Mouse (Mus musculus) stomach, embryonic 16.5 days (tissue): ENCODE measurements around the gene Gm28635. TPM values are rescaled to one million over a fixed set of nuclear protein-coding genes. Genes with fewer than 3 reads are reported as not detected.

Experiments
- ATAC-seq: fragments of 200-750 bp; cut with Nextera tagmentation; 2 replicates; pipeline ENCODE4 v1.8.0; 2017; ENCODE audit warnings: moderate number of reproducible peaks, moderate TSS enrichment; ENCODE audit not compliant: insufficient read depth, low FRiP score
- H3K27ac ChIP-seq: fragments of 300-500 bp; sonication (generic); 2 replicates; pipeline ENCODE4 v1.5.1; 2014; ENCODE audit warnings: low read length
- H3K27me3 ChIP-seq: fragments of 300-500 bp; sonication (generic); 2 replicates; pipeline ENCODE4 v1.6.1; 2014; ENCODE audit warnings: low read length, control low read depth, mixed read lengths; ENCODE audit not compliant: control insufficient read depth, insufficient read depth
- H3K36me3 ChIP-seq: fragments of 300-500 bp; sonication (generic); 2 replicates; pipeline ENCODE4 v1.6.1; 2014; ENCODE audit warnings: low read length; ENCODE audit not compliant: control insufficient read depth, insufficient read depth
- H3K4me1 ChIP-seq: fragments of 300-500 bp; sonication (generic); 2 replicates; pipeline ENCODE4 v1.6.1; 2014; ENCODE audit warnings: low read length, control low read depth, mixed read lengths; ENCODE audit not compliant: control insufficient read depth, insufficient read depth
- H3K4me2 ChIP-seq: fragments of 300-500 bp; sonication (generic); 2 replicates; pipeline ENCODE4 v1.6.1; 2014; ENCODE audit warnings: low read depth, low read length, mixed read lengths
- H3K4me3 ChIP-seq: fragments of 300-500 bp; sonication (generic); replicated peaks from 2 replicates; pipeline ENCODE4 v1.5.1; 2014; ENCODE audit warnings: mild to moderate bottlenecking, low read length
- H3K9ac ChIP-seq: fragments of 300-500 bp; sonication (generic); 2 replicates; pipeline ENCODE4 v1.6.1; 2014; ENCODE audit warnings: low read length
- H3K9me3 ChIP-seq: fragments of 300-500 bp; sonication (generic); replicated peaks from 2 replicates; pipeline ENCODE4 v1.6.1; 2016; ENCODE audit warnings: low read length, control low read depth; ENCODE audit not compliant: control insufficient read depth
- WGBS: fragments of 180-500 bp; shearing (Covaris S2); extraction: QIAGEN DNeasy Blood & Tissue Kit; methylation state at CpG from one replicate; pipeline ENCODE4 v1.1.7; 2014; 5-methylcytosine and 5-hydroxymethylcytosine counted together
- polyA plus RNA-seq: library from polyadenylated mRNA; unstranded; fragments of >200 nt; fragmentation: Nextera tagmentation; extraction: Ambion mirVana; gene quantifications from 2 replicates; pipeline ENCODE4 v1.2.1, GENCODE M21; 2015

The Gm28635 gene
- polyA plus RNA-seq = not detected in 2 replicates

DNA sequence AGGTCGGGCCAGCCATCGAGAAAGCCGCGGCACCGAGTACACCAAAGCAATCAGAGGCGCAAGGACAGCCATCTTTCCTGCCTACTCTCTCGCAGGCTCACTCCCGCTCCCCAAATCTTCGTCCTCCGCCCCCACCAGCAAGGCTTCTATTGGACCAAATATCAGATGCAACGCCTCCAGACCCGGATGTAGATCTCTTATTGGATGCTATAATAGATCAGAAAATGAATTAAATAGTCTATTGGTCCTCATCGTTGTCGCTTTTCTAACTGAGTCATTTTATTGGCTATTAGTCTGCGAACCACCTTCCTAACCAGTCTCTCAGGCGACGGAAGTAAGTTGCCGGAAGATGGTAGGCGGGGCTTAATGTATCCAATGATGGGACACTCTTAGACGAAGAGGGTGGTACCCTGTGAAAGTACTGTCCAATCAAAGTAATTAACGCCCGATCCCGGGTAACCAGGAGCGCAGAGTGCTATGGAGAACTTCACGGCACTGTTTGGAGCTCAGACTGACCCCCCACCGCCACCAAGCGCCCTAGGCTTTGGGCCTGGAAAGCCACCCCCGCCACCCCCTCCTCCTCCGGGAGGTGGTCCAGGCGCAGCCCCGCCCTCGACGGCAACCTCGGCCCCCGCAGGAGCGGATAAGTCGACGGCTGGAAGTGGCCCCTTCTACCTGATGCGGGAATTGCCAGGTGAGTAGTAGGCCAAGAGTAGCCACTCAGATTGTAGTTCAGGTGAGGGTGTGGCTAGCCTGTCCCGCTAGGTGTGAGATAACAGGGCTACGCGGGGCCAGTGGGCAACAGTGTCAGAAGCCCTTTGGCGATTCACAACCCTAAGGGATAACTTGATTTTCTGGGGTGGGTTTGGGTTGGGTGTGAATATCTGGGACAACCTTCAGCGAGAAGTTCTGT is at the start of gene Gm28635, which contains the start of gene Med19:
Gene Gm28635 (minus strand): TSS at position 74 of the 913 bp plus-strand sequence.
Gene Med19 (plus strand): TSS at position 435 of the 913 bp plus-strand sequence.
- Histone ChIP-seq H3K9ac (peak within 1 kb of the TSS; percentile 95), H3K4me1 (peaks cover 14% of the 10 kb centered on the region), H3K27me3 (no peaks in the 10 kb centered on the region), H3K27ac (peak within 1 kb of the TSS; percentile 82), H3K9me3 (no peaks in the 10 kb centered on the region), H3K4me3 (peak within 1 kb of the TSS; percentile 100), H3K4me2 (peak within 1 kb of the TSS; percentile 95), H3K36me3 (peaks cover 6% of the 10 kb centered on the region; the same call in 1 of the 2 replicates)
- WGBS = under 1% methylated on average over 44 of the region's 44 CpGs
- peak; percentile 100 for ATAC-seq

DNA sequence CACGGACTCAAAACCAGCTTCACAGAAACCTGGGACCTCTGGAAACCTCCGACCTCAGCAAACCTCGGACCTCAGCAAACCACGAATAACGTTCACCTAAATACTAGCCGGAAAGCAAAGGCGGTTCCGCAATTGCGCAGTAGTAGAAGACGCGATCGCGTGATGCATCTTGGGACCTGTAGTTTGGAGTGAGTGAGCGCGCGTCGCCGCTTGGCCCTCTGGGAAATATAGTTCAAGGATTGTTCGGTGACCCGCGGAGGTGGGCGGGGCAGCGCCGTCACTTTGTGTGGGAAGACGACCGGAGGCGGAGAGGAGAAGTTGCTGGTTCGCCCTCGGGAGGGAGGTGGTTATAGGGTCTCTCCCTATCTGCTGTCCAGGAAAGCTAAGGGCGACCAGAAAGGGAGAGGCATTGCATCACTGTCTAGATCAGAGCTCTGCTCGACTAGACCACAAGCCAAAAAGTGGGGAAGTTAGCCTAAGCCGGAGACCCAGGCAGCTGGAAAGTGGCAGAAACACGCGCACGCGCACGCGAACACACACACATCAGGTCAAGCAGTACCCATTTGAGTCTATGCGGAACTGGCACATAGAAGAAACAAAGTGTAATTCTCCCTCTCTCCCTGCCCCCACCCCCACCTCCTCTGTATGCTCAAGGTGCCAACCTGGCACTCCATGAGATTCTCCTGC is 49.5 kb upstream of the Gm28635 start, which contains the start of gene Clp1:
Gene Clp1 (minus strand): TSS at position 179 of the 687 bp plus-strand sequence.
- H3K27me3 ChIP-seq = no peaks in the 10 kb centered on the region
- peak within 1 kb of the TSS; percentile 78 for H3K4me3 ChIP-seq
- under 1% methylated on average over 39 of the region's 39 CpGs for WGBS
- no peaks in the 10 kb centered on the region for H3K9me3 ChIP-seq
- peak within 1 kb of the TSS; percentile 93 for H3K4me2 ChIP-seq
- H3K36me3 ChIP-seq = 0 out of 2 replicates have a peak, but pooled peaks cover 9% of the 10 kb centered on the region
- peak; percentile 99 for ATAC-seq
- H3K27ac ChIP-seq = peak within 1 kb of the TSS; percentile 94
- peak within 1 kb of the TSS; percentile 78 for H3K9ac ChIP-seq
- H3K4me1 ChIP-seq = peaks cover 10% of the 10 kb centered on the region

DNA sequence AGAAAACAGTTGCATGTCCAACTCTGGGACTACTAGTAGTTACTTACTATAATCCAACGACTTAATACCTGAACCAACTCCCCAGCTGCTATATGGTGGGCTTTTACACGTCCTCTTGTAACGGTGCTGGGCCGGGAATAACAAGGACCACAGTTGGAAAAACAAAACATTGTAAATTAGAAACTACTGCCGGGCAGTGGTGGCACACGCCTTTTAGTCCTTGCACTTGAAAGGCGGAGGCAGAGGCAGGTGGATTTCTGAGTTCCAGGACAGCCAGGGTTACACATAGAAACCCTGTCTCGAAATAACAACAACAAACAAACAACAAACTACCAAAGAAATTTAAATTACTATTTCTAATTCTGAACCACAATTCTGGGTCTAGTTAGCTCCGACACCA is 48.9 kb upstream of the Gm28635 start:
- H3K4me1 ChIP-seq = peaks cover 10% of the 10 kb centered on the region
- 0 out of 2 replicates have a peak, but pooled peaks cover 9% of the 10 kb centered on the region for H3K36me3 ChIP-seq
- peak overlapping the region; percentile 78 for H3K4me3 ChIP-seq
- H3K9ac ChIP-seq = peak overlapping the region; percentile 77
- no peaks in the 10 kb centered on the region for H3K27me3 ChIP-seq
- 2% methylated on average over 9 of the region's 9 CpGs for WGBS
- no peak for ATAC-seq
- 0 out of 2 replicates have a peak overlapping the region, but pooled peaks have one; percentile 13 for H3K27ac ChIP-seq
- H3K9me3 ChIP-seq = no peaks in the 10 kb centered on the region
- H3K4me2 ChIP-seq = peak overlapping the region; percentile 93

DNA sequence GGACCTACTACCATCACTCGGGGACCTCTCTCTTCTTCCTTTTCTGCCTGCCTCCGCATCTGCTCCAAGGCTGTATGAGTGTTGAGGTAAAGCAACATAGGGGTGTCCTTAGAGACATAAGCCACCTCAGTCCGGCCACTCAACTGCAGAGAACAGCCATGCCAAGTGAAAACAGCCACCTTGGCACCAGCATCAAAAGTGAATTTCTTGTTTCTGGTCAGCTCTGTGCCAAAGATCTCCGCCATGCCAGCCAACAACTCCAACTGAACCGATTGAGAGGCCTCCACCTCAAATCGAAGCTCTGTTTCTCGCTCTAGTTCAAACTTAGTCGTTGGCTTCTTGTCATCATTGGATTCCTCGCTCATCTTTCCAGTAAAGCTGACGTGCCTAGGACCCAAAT is 47.9 kb upstream of the Gm28635 start:
- Histone ChIP-seq H3K27ac (no peak overlapping the region), H3K27me3 (no peaks in the 10 kb centered on the region), H3K36me3 (0 out of 2 replicates have a peak, but pooled peaks cover 9% of the 10 kb centered on the region), H3K9me3 (no peaks in the 10 kb centered on the region), H3K4me1 (peaks cover 10% of the 10 kb centered on the region), H3K9ac (no peak overlapping the region), H3K4me2 (0 out of 2 replicates have a peak overlapping the region, but pooled peaks have one; percentile 93), H3K4me3 (no peak overlapping the region)
- 93% methylated on average over 10 of the region's 10 CpGs for WGBS
- no peak for ATAC-seq

DNA sequence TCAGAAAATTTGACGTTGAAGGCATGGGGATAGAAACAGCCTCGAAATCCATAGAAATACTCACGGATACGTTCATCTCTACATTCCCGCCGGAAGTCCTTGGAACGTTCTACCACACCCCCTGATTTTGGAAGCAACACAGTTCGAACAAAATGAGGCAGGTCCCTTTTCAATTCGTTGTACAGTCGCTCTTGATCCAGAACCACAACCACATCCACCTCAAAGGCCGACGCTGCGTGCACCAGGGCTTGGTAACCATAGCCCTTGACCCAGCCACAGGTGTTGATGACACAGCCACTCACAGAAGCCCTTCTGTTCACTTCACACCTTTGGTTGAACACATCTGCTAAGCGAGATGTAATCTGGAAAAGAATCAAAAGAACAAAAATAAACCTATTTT is 46.0 kb upstream of the Gm28635 start:
- Histone ChIP-seq H3K4me1 (peaks cover 10% of the 10 kb centered on the region), H3K27ac (no peak overlapping the region), H3K4me3 (no peak overlapping the region), H3K27me3 (no peaks in the 10 kb centered on the region), H3K9me3 (no peaks in the 10 kb centered on the region), H3K4me2 (no peak overlapping the region), H3K36me3 (0 out of 2 replicates have a peak, but pooled peaks cover 9% of the 10 kb centered on the region), H3K9ac (no peak overlapping the region)
- WGBS = 92% methylated on average over 14 of the region's 14 CpGs
- no peak for ATAC-seq

DNA sequence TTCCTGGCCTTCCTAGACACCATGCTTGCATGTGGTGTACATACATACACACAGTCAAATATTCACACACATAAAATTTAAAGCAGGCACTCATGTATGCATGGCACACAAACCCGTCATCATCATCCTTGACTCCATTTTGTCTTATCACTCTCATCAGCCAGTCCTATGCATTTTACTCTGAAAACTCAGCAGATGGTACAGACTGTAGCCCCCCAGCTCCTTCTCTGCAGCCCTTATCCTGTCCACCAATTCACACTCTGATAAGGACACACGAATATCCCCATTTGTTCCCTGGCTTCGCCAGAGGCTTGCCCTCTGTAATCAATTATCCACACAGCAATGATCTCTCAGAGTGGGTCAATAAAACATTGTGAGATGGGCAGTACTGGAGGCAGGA is 43.3 kb upstream of the Gm28635 start:
- no peak overlapping the region for H3K27ac ChIP-seq
- H3K4me3 ChIP-seq = no peak overlapping the region
- H3K27me3 ChIP-seq = no peaks in the 10 kb centered on the region
- 84% methylated on average over 3 of the region's 3 CpGs for WGBS
- H3K4me2 ChIP-seq = no peak overlapping the region
- ATAC-seq = no peak
- no peak overlapping the region for H3K9ac ChIP-seq
- no peaks in the 10 kb centered on the region for H3K9me3 ChIP-seq
- 0 out of 2 replicates have a peak, but pooled peaks cover 9% of the 10 kb centered on the region for H3K36me3 ChIP-seq
- H3K4me1 ChIP-seq = peaks cover 8% of the 10 kb centered on the region

DNA sequence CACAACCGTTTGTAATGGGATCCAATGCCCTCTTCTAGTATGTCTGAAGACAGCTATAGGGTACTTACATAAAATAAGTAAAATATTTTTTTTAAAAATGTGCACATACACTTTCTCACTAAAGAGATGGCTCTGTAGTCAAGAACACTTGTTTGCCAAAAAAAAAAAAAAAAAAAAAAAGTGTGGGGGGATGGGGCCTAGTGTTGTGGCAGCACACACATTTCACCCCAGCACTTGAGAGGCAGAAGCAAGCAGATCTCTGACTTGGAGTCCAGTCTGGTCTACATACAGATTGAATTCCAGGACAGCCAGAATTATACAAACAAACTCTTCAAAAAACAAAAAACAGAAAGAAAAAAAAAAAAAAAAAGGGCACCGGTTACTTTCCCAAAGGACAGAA is 42.9 kb upstream of the Gm28635 start:
- Histone ChIP-seq H3K4me3 (no peak overlapping the region), H3K36me3 (0 out of 2 replicates have a peak, but pooled peaks cover 9% of the 10 kb centered on the region), H3K4me1 (peaks cover 4% of the 10 kb centered on the region; the same call in 1 of the 2 replicates), H3K27ac (no peak overlapping the region), H3K4me2 (no peak overlapping the region), H3K9ac (no peak overlapping the region), H3K27me3 (no peaks in the 10 kb centered on the region), H3K9me3 (no peaks in the 10 kb centered on the region)
- WGBS = 93% methylated on average over 2 of the region's 2 CpGs
- no peak for ATAC-seq

DNA sequence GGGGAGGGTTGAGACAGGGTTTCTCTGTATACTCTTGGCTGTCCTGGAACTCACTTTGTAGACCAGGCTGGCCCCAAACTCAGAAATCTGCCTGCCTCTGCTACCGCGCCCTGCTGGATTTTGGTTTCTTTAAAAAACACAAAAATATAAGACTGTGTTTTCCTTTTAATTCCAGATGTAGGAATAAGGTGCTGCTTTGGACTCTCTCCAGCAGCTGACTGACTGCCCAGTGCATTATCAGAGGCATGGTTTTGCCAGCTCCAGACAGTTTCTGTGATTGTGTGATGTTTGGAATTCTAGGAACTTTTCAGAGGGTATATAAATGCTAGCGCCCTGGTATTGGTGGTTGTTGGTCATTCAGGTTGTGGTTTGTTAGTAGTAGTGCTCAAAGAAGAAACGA is 39.5 kb upstream of the Gm28635 start:
- no peaks in the 10 kb centered on the region for H3K9me3 ChIP-seq
- ATAC-seq = no peak
- H3K4me1 ChIP-seq = peaks cover 11% of the 10 kb centered on the region
- no peak overlapping the region for H3K4me2 ChIP-seq
- H3K27me3 ChIP-seq = no peaks in the 10 kb centered on the region
- no peaks in the 10 kb centered on the region for H3K36me3 ChIP-seq
- no peak overlapping the region for H3K4me3 ChIP-seq
- WGBS = 99% methylated on average over 4 of the region's 4 CpGs
- H3K9ac ChIP-seq = no peak overlapping the region
- H3K27ac ChIP-seq = no peak overlapping the region
